In genomic region chr7:66061057-66061456, GRCm38 (mm10) we compare ENCODE assay signal across 8 mouse cellular contexts. TPM values are rescaled to one million over a fixed set of nuclear protein-coding genes. Genes with fewer than 3 reads are reported as not detected.
DNase-seq lines count a peak whose midpoint lies in the region; ATAC-seq and TF ChIP-seq lines count a peak whose summit lies in the region.

No protein-coding gene starts in this region.

- under 1% methylated on average over 14 of the region's 14 CpGs for WGBS in lung, embryonic 15.5 days
- 1% methylated on average over 14 of the region's 14 CpGs for WGBS in embryonic facial prominence, embryonic 13.5 days
- 1% methylated on average over 14 of the region's 14 CpGs for WGBS in intestine, postnatal 0 days
- WGBS in olfactory bulb, adult 2 months, result under 1% methylated on average over 14 of the region's 14 CpGs

- H3K27ac ChIP-seq in lung, embryonic 15.5 days, result 0 out of 2 replicates have a peak overlapping the region, but pooled peaks have one; percentile 75
- H3K27ac ChIP-seq in embryonic facial prominence, embryonic 13.5 days, result no peak overlapping the region; the same call in 1 of the 2 replicates
- H3K27ac ChIP-seq in intestine, postnatal 0 days (ENCODE audit: low read depth, low read length), result peak overlapping the region; percentile 65
- no peak overlapping the region for H3K27ac ChIP-seq in olfactory bulb, adult 2 months (ENCODE audit: insufficient read depth, low read depth, low read length)

- no peaks in the 10 kb centered on the region for H3K9me3 ChIP-seq in lung, embryonic 15.5 days
- no peaks in the 10 kb centered on the region for H3K9me3 ChIP-seq in embryonic facial prominence, embryonic 13.5 days
- H3K9me3 ChIP-seq in intestine, postnatal 0 days (ENCODE audit: control insufficient read depth), result no peaks in the 10 kb centered on the region

- H3K9ac ChIP-seq in lung, embryonic 15.5 days, result peak overlapping the region; percentile 92
- peak overlapping the region; percentile 98 for H3K9ac ChIP-seq in embryonic facial prominence, embryonic 13.5 days
- H3K9ac ChIP-seq in intestine, postnatal 0 days (ENCODE audit: low read depth, low read length), result peak overlapping the region; percentile 81

- H3K4me1 ChIP-seq in lung, embryonic 15.5 days, result peaks cover 12% of the 10 kb centered on the region
- H3K4me1 ChIP-seq in embryonic facial prominence, embryonic 13.5 days, result peaks cover 20% of the 10 kb centered on the region
- peaks cover 6% of the 10 kb centered on the region; the same call in 1 of the 2 replicates for H3K4me1 ChIP-seq in intestine, postnatal 0 days (replicated peaks; ENCODE audit: control insufficient read depth, insufficient read depth, low read length)
- H3K4me1 ChIP-seq in olfactory bulb, adult 2 months (ENCODE audit: control insufficient read depth, insufficient read depth, low read length), result peaks cover 2% of the 10 kb centered on the region; the same call in 1 of the 2 replicates

- DNase-seq in lung, postnatal 4 days, result no peak
- DNase-seq in frontal cortex, postnatal 14 days (ENCODE audit: low spot score in 2 of 2), result no peak
- no peak for DNase-seq in left cerebral cortex, adult 9 months (ENCODE audit: low spot score in 2 of 2)

- H3K27me3 ChIP-seq in lung, embryonic 15.5 days, result no peaks in the 10 kb centered on the region
- H3K27me3 ChIP-seq in embryonic facial prominence, embryonic 13.5 days, result no peaks in the 10 kb centered on the region
- no peaks in the 10 kb centered on the region for H3K27me3 ChIP-seq in intestine, postnatal 0 days (replicated peaks; ENCODE audit: control insufficient read depth, insufficient read depth, low read length)

- H3K36me3 ChIP-seq in lung, embryonic 15.5 days, result peaks cover 31% of the 10 kb centered on the region
- H3K36me3 ChIP-seq in embryonic facial prominence, embryonic 13.5 days, result peaks cover 35% of the 10 kb centered on the region
- peaks cover 24% of the 10 kb centered on the region for H3K36me3 ChIP-seq in intestine, postnatal 0 days (ENCODE audit: control insufficient read depth, insufficient read depth)

- TF ChIP-seq CTCF in intestine, postnatal 0 days (IDR thresholded peaks at IDR 0.05; ENCODE audit: low read depth), result no peak
- no peak for TF ChIP-seq CTCF in olfactory bulb, adult 2 months (IDR thresholded peaks at IDR 0.05; ENCODE audit: insufficient read depth, low read depth, low read length)

- H3K4me2 ChIP-seq in lung, embryonic 15.5 days, result peak overlapping the region; percentile 78
- H3K4me2 ChIP-seq in embryonic facial prominence, embryonic 13.5 days, result peak overlapping the region; percentile 90
- peak overlapping the region; percentile 81 for H3K4me2 ChIP-seq in intestine, postnatal 0 days (replicated peaks; ENCODE audit: low read depth)

- ATAC-seq in lung, embryonic 15.5 days (ENCODE audit: borderline replicate concordance, extremely low read depth, low FRiP score, low TSS enrichment), result no peak
- no peak for ATAC-seq in embryonic facial prominence, embryonic 13.5 days (ENCODE audit: insufficient number of reproducible peaks, insufficient read depth, low FRiP score, low TSS enrichment, low read depth)
- peak; percentile 51 for ATAC-seq in intestine, postnatal 0 days
- ATAC-seq in granulocyte monocyte progenitor cell, adult 5-6 weeks (replicated peaks; ENCODE audit: poor library complexity, severe bottlenecking), result no peak

- TF ChIP-seq POLR2A in olfactory bulb, adult 2 months (IDR thresholded peaks at IDR 0.05; ENCODE audit: insufficient read depth, low read depth, low read length), result no peak

- peak overlapping the region; percentile 99 for H3K4me3 ChIP-seq in lung, embryonic 15.5 days
- peak overlapping the region; percentile 96 for H3K4me3 ChIP-seq in embryonic facial prominence, embryonic 13.5 days
- H3K4me3 ChIP-seq in intestine, postnatal 0 days (ENCODE audit: low read depth, low read length), result peak overlapping the region; percentile 87
- peak overlapping the region; percentile 74 for H3K4me3 ChIP-seq in olfactory bulb, adult 2 months (ENCODE audit: insufficient read depth, low read depth, low read length)

RNA-seq across cellular contexts. Expression of gene Snrpa1, which starts 2.3 kb away (rescaled TPM):
- 177 and 181 TPM in 2 replicates for polyA plus RNA-seq in lung, embryonic 15.5 days (2015; fragmentation: Nextera tagmentation; extraction: Ambion mirVana)
- 179 and 209 TPM in 2 replicates for polyA plus RNA-seq in embryonic facial prominence, embryonic 13.5 days (2015; fragmentation: Nextera tagmentation; extraction: Ambion mirVana)
- polyA plus RNA-seq in intestine, postnatal 0 days (2015; fragmentation: Nextera tagmentation; extraction: Ambion mirVana), result 63.5 and 66.1 TPM in 2 replicates
- not detected in 2 replicates for polyA plus RNA-seq in olfactory bulb, adult 2 months (2012; ENCODE audit: insufficient read depth, insufficient read length, low replicate concordance, missing spikeins)
- 137 and 142 TPM in 2 replicates for total RNA-seq in granulocyte monocyte progenitor cell, adult 5-6 weeks (2014; fragmentation: Nextera tagmentation)
- total RNA-seq in granulocyte monocyte progenitor cell, adult 5-6 weeks (2017), result 132 and 144 TPM in 2 replicates

RNA-seq across cellular contexts. Expression of gene Gm45213, which starts 17.7 kb away (rescaled TPM):
- not detected in 2 replicates for polyA plus RNA-seq in lung, embryonic 15.5 days (2015; fragmentation: Nextera tagmentation; extraction: Ambion mirVana)
- polyA plus RNA-seq in embryonic facial prominence, embryonic 13.5 days (2015; fragmentation: Nextera tagmentation; extraction: Ambion mirVana), result not detected in 2 replicates
- not detected in 2 replicates for polyA plus RNA-seq in intestine, postnatal 0 days (2015; fragmentation: Nextera tagmentation; extraction: Ambion mirVana)
- polyA plus RNA-seq in olfactory bulb, adult 2 months (2012; ENCODE audit: insufficient read depth, insufficient read length, low replicate concordance, missing spikeins), result not detected in 2 replicates
- not detected in 2 replicates for total RNA-seq in granulocyte monocyte progenitor cell, adult 5-6 weeks (2014; fragmentation: Nextera tagmentation)
- not detected in 2 replicates for total RNA-seq in granulocyte monocyte progenitor cell, adult 5-6 weeks (2017)

RNA-seq across cellular contexts. Expression of gene Selenos, which starts 18.4 kb away (rescaled TPM):
- polyA plus RNA-seq in lung, embryonic 15.5 days (2015; fragmentation: Nextera tagmentation; extraction: Ambion mirVana), result 101 and 105 TPM in 2 replicates
- polyA plus RNA-seq in embryonic facial prominence, embryonic 13.5 days (2015; fragmentation: Nextera tagmentation; extraction: Ambion mirVana), result 111 and 113 TPM in 2 replicates
- polyA plus RNA-seq in intestine, postnatal 0 days (2015; fragmentation: Nextera tagmentation; extraction: Ambion mirVana), result 155 and 156 TPM in 2 replicates
- polyA plus RNA-seq in olfactory bulb, adult 2 months (2012; ENCODE audit: insufficient read depth, insufficient read length, low replicate concordance, missing spikeins), result not detected in 2 replicates
- total RNA-seq in granulocyte monocyte progenitor cell, adult 5-6 weeks (2014; fragmentation: Nextera tagmentation), result 113 and 129 TPM in 2 replicates
- total RNA-seq in granulocyte monocyte progenitor cell, adult 5-6 weeks (2017), result 155 and 185 TPM in 2 replicates

RNA-seq across cellular contexts. Expression of gene Chsy1, which starts 48.3 kb away (rescaled TPM):
- polyA plus RNA-seq in lung, embryonic 15.5 days (2015; fragmentation: Nextera tagmentation; extraction: Ambion mirVana), result 18.2 and 18.5 TPM in 2 replicates
- 22.7 and 24.4 TPM in 2 replicates for polyA plus RNA-seq in embryonic facial prominence, embryonic 13.5 days (2015; fragmentation: Nextera tagmentation; extraction: Ambion mirVana)
- 4.4 and 4.6 TPM in 2 replicates for polyA plus RNA-seq in intestine, postnatal 0 days (2015; fragmentation: Nextera tagmentation; extraction: Ambion mirVana)
- polyA plus RNA-seq in olfactory bulb, adult 2 months (2012; ENCODE audit: insufficient read depth, insufficient read length, low replicate concordance, missing spikeins), result not detected in 2 replicates
- 41.8 and 47.6 TPM in 2 replicates for total RNA-seq in granulocyte monocyte progenitor cell, adult 5-6 weeks (2014; fragmentation: Nextera tagmentation)
- total RNA-seq in granulocyte monocyte progenitor cell, adult 5-6 weeks (2017), result 69.2 and 79.4 TPM in 2 replicates

Comparison
In these comparisons a context has a peak if more than half of its experiments do, and no peak if none do; other contexts are left out.
1. H3K27ac ChIP-seq: peak in lung, embryonic 15.5 days (single experiment) and intestine, postnatal 0 days (single experiment); none in embryonic facial prominence, embryonic 13.5 days (single experiment) and olfactory bulb, adult 2 months (single experiment).
2. RNA of gene Snrpa1, which starts 2.3 kb away (polyA plus RNA-seq): 179 to 209 TPM in embryonic facial prominence, embryonic 13.5 days, 177 to 181 TPM in lung, embryonic 15.5 days and 63.5 to 66.1 TPM in intestine, postnatal 0 days; not detected in olfactory bulb, adult 2 months; every median in the first group is over 10 times any median in the second.
3. Peak in every context shown above with its lines, with median percentiles within 50 percentile points of each other: H3K4me2 ChIP-seq, H3K4me3 ChIP-seq and H3K9ac ChIP-seq.